Mouse (Mus musculus): ENCODE data around the gene Pnpt1. TPM values are rescaled to one million over a fixed set of nuclear protein-coding genes. Genes with fewer than 3 reads are reported as not detected.

The Pnpt1 gene
- total and polyA plus RNA-seq, 3 experiments, result 65.5 to 137 (median 71.3) TPM

- dilution Hi-C loops (cut with MboI; ENCODE audit: extremely low pct_ligation_motif_present, extremely low pct_unique_long_range_greater_than_20kb, low sequenced_read_pairs), result no loop called here
- Histone ChIP-seq H3K27ac (ENCODE audit: insufficient read depth, low read depth) (peak within 1 kb of the TSS; percentile 90), H3K4me2 (ENCODE audit: insufficient read depth, low read depth, poor library complexity, severe bottlenecking) (peak within 1 kb of the TSS; percentile 98), H3K9ac (ENCODE audit: insufficient read depth, low read depth) (peak within 1 kb of the TSS; percentile 95), H3K4me3 (replicated peaks in 1 of 3; ENCODE audit: low read depth in 2 of 3, low read length in 2 of 3, poor library complexity in 1 of 3) (peak within 1 kb of the TSS; percentile 87 to 99 (median 95)), H3K4me1 (ENCODE audit: control insufficient read depth in 1 of 2, insufficient read depth in 2 of 2) (peaks cover 3 to 43% of the 10 kb centered on the region in 2 experiments; a peak in 3 of 4 replicates), H3K27me3 (replicated peaks) (no peaks in the 10 kb centered on the region), H3K36me3 (replicated peaks in 1 of 2; ENCODE audit: control insufficient read depth in 1 of 2, insufficient read depth in 1 of 2, low read length in 1 of 2) (peaks cover 0 to 17% of the 10 kb centered on the region in 2 experiments), H3K79me2 (replicated peaks; ENCODE audit: control insufficient read depth, extremely low read depth, insufficient read depth, poor library complexity, severe bottlenecking) (peaks cover 36% of the 10 kb centered on the region), H3K9me3 (replicated peaks; ENCODE audit: low read length) (peaks cover 2% of the 10 kb centered on the region)
- TF ChIP-seq SMC3 (IDR thresholded peaks at IDR 0.05; ENCODE audit: low read depth, low read length) (no peak), MAX (IDR thresholded peaks at IDR 0.05; ENCODE audit: low read length) (peak; percentile 77), KAT2A (IDR thresholded peaks at IDR 0.05; ENCODE audit: insufficient replicate concordance, low read length) (peak; percentile 85; the same call in 1 of the 2 replicates), MAFK (IDR thresholded peaks at IDR 0.05; ENCODE audit: insufficient replicate concordance, low read length) (no peak), HCFC1 (IDR thresholded peaks at IDR 0.05; ENCODE audit: low read depth, low read length) (peak; percentile 93), ZMIZ1 (IDR thresholded peaks at IDR 0.05; ENCODE audit: low read depth, low read length) (no peak), ZC3H11A (IDR thresholded peaks at IDR 0.05; ENCODE audit: low read depth, low read length) (no peak), PAX5 (IDR thresholded peaks at IDR 0.05; ENCODE audit: low read length) (no peak), NELFE (IDR thresholded peaks at IDR 0.05; ENCODE audit: low read depth, low read length) (peak; percentile 82), BHLHE40 (IDR thresholded peaks at IDR 0.05; ENCODE audit: low read depth, low read length) (no peak), MAZ (IDR thresholded peaks at IDR 0.05; ENCODE audit: low read depth, low read length) (no peak), NRF1 (IDR thresholded peaks at IDR 0.05; ENCODE audit: low read depth, low read length) (peak; percentile 62), SIN3A (IDR thresholded peaks at IDR 0.05; ENCODE audit: low read length) (peak; percentile 84), MYC (IDR thresholded peaks at IDR 0.05; ENCODE audit: low read depth, low read length) (0 out of 2 replicates have a peak, but pooled peaks have one; percentile 53), ZNF384 (IDR thresholded peaks at IDR 0.05; ENCODE audit: low read depth, low read length) (no peak), TCF12 (IDR thresholded peaks at IDR 0.05; ENCODE audit: low read depth, low read length) (peak; percentile 94), ELF1 (IDR thresholded peaks at IDR 0.05; ENCODE audit: low read depth, low read length) (peak; percentile 100), ETS1 (conservative IDR thresholded peaks at IDR 0.05; ENCODE audit: low read depth, low read length) (no peak), GABPA (IDR thresholded peaks at IDR 0.05; ENCODE audit: insufficient replicate concordance, low read depth, low read length) (no peak; the same call in 1 of the 2 replicates), CHD1 (IDR thresholded peaks at IDR 0.05; ENCODE audit: low read depth, low read length) (no peak; the same call in 1 of the 2 replicates), RCOR1 (conservative IDR thresholded peaks at IDR 0.05; ENCODE audit: low read depth, low read length) (no peak), MXI1 (IDR thresholded peaks at IDR 0.05; ENCODE audit: low read depth, low read length) (peak; percentile 93), POLR2A (IDR thresholded peaks at IDR 0.05; ENCODE audit: low read depth, low read length) (peak; percentile 87), CTCF (conservative IDR thresholded peaks at IDR 0.05 in 1 of 2, IDR thresholded peaks at IDR 0.05 in 1 of 2; ENCODE audit: low read depth in 2 of 2, low read length in 2 of 2) (no peak), JUN (IDR thresholded peaks at IDR 0.05; ENCODE audit: insufficient read depth, low read depth, low read length) (no peak), UBTF (IDR thresholded peaks at IDR 0.05; ENCODE audit: low read depth, low read length) (no peak), USF2 (conservative IDR thresholded peaks at IDR 0.05; ENCODE audit: low read depth, low read length) (no peak), POLR2AphosphoS2 (IDR thresholded peaks at IDR 0.05; ENCODE audit: low read depth, low read length) (peak; percentile 74), ZKSCAN1 (IDR thresholded peaks at IDR 0.05; ENCODE audit: borderline replicate concordance, low read depth, low read length) (no peak), IRF4 (IDR thresholded peaks at IDR 0.05; ENCODE audit: low read depth, low read length) (peak; percentile 42; the same call in 1 of the 2 replicates), CHD2 (IDR thresholded peaks at IDR 0.05; ENCODE audit: low read length) (peak; percentile 100), MEF2A (IDR thresholded peaks at IDR 0.05; ENCODE audit: borderline replicate concordance, low read depth, low read length) (peak; percentile 58; the same call in 1 of the 2 replicates), USF1 (IDR thresholded peaks at IDR 0.05; ENCODE audit: low read depth, low read length) (no peak; the same call in 1 of the 2 replicates), JUND (conservative IDR thresholded peaks at IDR 0.05; ENCODE audit: low read depth, low read length) (no peak), RAD21 (IDR thresholded peaks at IDR 0.05; ENCODE audit: low read depth, low read length) (no peak), TBP (conservative IDR thresholded peaks at IDR 0.05; ENCODE audit: low read depth, low read length) (peak; percentile 67), EP300 (IDR thresholded peaks at IDR 0.05; ENCODE audit: low read length) (no peak), E2F4 (IDR thresholded peaks at IDR 0.05; ENCODE audit: insufficient replicate concordance, low read depth, low read length) (no peak)
- in situ Hi-C loops (cut with MboI; ENCODE audit: low pct_ligation_motif_present, low pct_unique_long_range_greater_than_20kb, low sequenced_read_pairs), result no loop called here
- DNase-seq (ENCODE audit: extremely low read depth), result peak; percentile 99
These were observed 42.1 kb downstream of the Pnpt1 start, which contains the start of gene Ppp4r3b for GRCm38 (mm10) chr11:29172563-29173124. Gene Ppp4r3b (plus strand): TSS chr11:29172890.

Data from CH12.LX (cell line).